Mouse (Mus musculus): Measurements from ENCODE around the gene Atg4c. TPM values are rescaled to one million over a fixed set of nuclear protein-coding genes. Genes with fewer than 3 reads are reported as not detected.

The Atg4c gene
- total and polyA plus RNA-seq, 2 experiments, result 3.7 to 9.4 TPM

- H3K4me1 ChIP-seq (ENCODE audit: control insufficient read depth, insufficient read depth, low read length), result no peaks in the 10 kb centered on the region
- no peaks in the 10 kb centered on the region for H3K27me3 ChIP-seq (ENCODE audit: control insufficient read depth, insufficient read depth, low read length)
- no peak for TF ChIP-seq POLR2A (IDR thresholded peaks at IDR 0.05; ENCODE audit: extremely low read depth, insufficient read depth, low read length)
- TF ChIP-seq CTCF (IDR thresholded peaks at IDR 0.05; ENCODE audit: low read depth, low read length), result no peak
- no peak overlapping the region for H3K4me3 ChIP-seq (ENCODE audit: insufficient read depth, low read depth, low read length)
- no peak for DNase-seq (ENCODE audit: extremely low read depth, low read depth, low spot score)
- H3K36me3 ChIP-seq (ENCODE audit: control insufficient read depth, insufficient read depth, low read length), result peaks cover 18% of the 10 kb centered on the region
- 87% methylated on average over 9 of the region's 9 CpGs for WGBS
- no peak overlapping the region for H3K27ac ChIP-seq (replicated peaks; ENCODE audit: insufficient read depth, low read depth, low read length)
- no peak overlapping the region for H3K9ac ChIP-seq (ENCODE audit: low read depth, low read length)
- no peaks in the 10 kb centered on the region for H3K79me2 ChIP-seq (ENCODE audit: control insufficient read depth, insufficient read depth, low read length)
These were observed 79.1 kb downstream of the Atg4c start for GRCm38 (mm10) chr4:99272860-99273259.

GRCm38 (mm10) chr4:99273466-99273865, 79.7 kb downstream of the Atg4c start:
- WGBS, result 97% methylated on average over 3 of the region's 3 CpGs
- H3K4me3 ChIP-seq (ENCODE audit: insufficient read depth, low read depth, low read length), result no peak overlapping the region
- H3K36me3 ChIP-seq (ENCODE audit: control insufficient read depth, insufficient read depth, low read length), result peaks cover 15% of the 10 kb centered on the region
- no peak overlapping the region for H3K27ac ChIP-seq (replicated peaks; ENCODE audit: insufficient read depth, low read depth, low read length)
- H3K4me1 ChIP-seq (ENCODE audit: control insufficient read depth, insufficient read depth, low read length), result no peaks in the 10 kb centered on the region
- no peaks in the 10 kb centered on the region for H3K79me2 ChIP-seq (ENCODE audit: control insufficient read depth, insufficient read depth, low read length)
- no peak for TF ChIP-seq POLR2A (IDR thresholded peaks at IDR 0.05; ENCODE audit: extremely low read depth, insufficient read depth, low read length)
- TF ChIP-seq CTCF (IDR thresholded peaks at IDR 0.05; ENCODE audit: low read depth, low read length), result no peak
- H3K9ac ChIP-seq (ENCODE audit: low read depth, low read length), result no peak overlapping the region
- DNase-seq (ENCODE audit: extremely low read depth, low read depth, low spot score), result no peak
- H3K27me3 ChIP-seq (ENCODE audit: control insufficient read depth, insufficient read depth, low read length), result no peaks in the 10 kb centered on the region

- Histone ChIP-seq H3K4me3 (ENCODE audit: insufficient read depth, low read depth, low read length) (no peak overlapping the region), H3K27me3 (ENCODE audit: control insufficient read depth, insufficient read depth, low read length) (no peaks in the 10 kb centered on the region), H3K79me2 (ENCODE audit: control insufficient read depth, insufficient read depth, low read length) (no peaks in the 10 kb centered on the region), H3K9ac (ENCODE audit: low read depth, low read length) (no peak overlapping the region), H3K27ac (replicated peaks; ENCODE audit: insufficient read depth, low read depth, low read length) (no peak overlapping the region), H3K36me3 (ENCODE audit: control insufficient read depth, insufficient read depth, low read length) (peaks cover 12% of the 10 kb centered on the region), H3K4me1 (ENCODE audit: control insufficient read depth, insufficient read depth, low read length) (no peaks in the 10 kb centered on the region)
- DNase-seq (ENCODE audit: extremely low read depth, low read depth, low spot score), result no peak
- TF ChIP-seq POLR2A (IDR thresholded peaks at IDR 0.05; ENCODE audit: extremely low read depth, insufficient read depth, low read length) (no peak), CTCF (IDR thresholded peaks at IDR 0.05; ENCODE audit: low read depth, low read length) (no peak)
- WGBS, result 96% methylated on average over 7 of the region's 7 CpGs
These were observed 80.2 kb downstream of the Atg4c start for GRCm38 (mm10) chr4:99273979-99274378.

- Histone ChIP-seq H3K27me3 (ENCODE audit: control insufficient read depth, insufficient read depth, low read length) (no peaks in the 10 kb centered on the region), H3K79me2 (ENCODE audit: control insufficient read depth, insufficient read depth, low read length) (no peaks in the 10 kb centered on the region), H3K9ac (ENCODE audit: low read depth, low read length) (no peak overlapping the region), H3K4me3 (ENCODE audit: insufficient read depth, low read depth, low read length) (no peak overlapping the region), H3K4me1 (ENCODE audit: control insufficient read depth, insufficient read depth, low read length) (no peaks in the 10 kb centered on the region), H3K36me3 (ENCODE audit: control insufficient read depth, insufficient read depth, low read length) (peaks cover 12% of the 10 kb centered on the region), H3K27ac (replicated peaks; ENCODE audit: insufficient read depth, low read depth, low read length) (no peak overlapping the region)
- DNase-seq (ENCODE audit: extremely low read depth, low read depth, low spot score), result no peak
- no peak for TF ChIP-seq POLR2A (IDR thresholded peaks at IDR 0.05; ENCODE audit: extremely low read depth, insufficient read depth, low read length)
- no peak for TF ChIP-seq CTCF (IDR thresholded peaks at IDR 0.05; ENCODE audit: low read depth, low read length)
- WGBS, result 94% methylated on average over 7 of the region's 7 CpGs
These were observed 85.1 kb downstream of the Atg4c start for GRCm38 (mm10) chr4:99278876-99279275.

GRCm38 (mm10) chr4:99281711-99282110, 88.0 kb downstream of the Atg4c start:
- Histone ChIP-seq H3K27me3 (ENCODE audit: control insufficient read depth, insufficient read depth, low read length) (no peaks in the 10 kb centered on the region), H3K36me3 (ENCODE audit: control insufficient read depth, insufficient read depth, low read length) (peaks cover 24% of the 10 kb centered on the region), H3K9ac (ENCODE audit: low read depth, low read length) (no peak overlapping the region), H3K4me3 (ENCODE audit: insufficient read depth, low read depth, low read length) (no peak overlapping the region), H3K27ac (replicated peaks; ENCODE audit: insufficient read depth, low read depth, low read length) (no peak overlapping the region), H3K79me2 (ENCODE audit: control insufficient read depth, insufficient read depth, low read length) (no peaks in the 10 kb centered on the region), H3K4me1 (ENCODE audit: control insufficient read depth, insufficient read depth, low read length) (no peaks in the 10 kb centered on the region)
- no peak for DNase-seq (ENCODE audit: extremely low read depth, low read depth, low spot score)
- 84% methylated on average over 7 of the region's 7 CpGs for WGBS
- TF ChIP-seq CTCF (IDR thresholded peaks at IDR 0.05; ENCODE audit: low read depth, low read length) (no peak), POLR2A (IDR thresholded peaks at IDR 0.05; ENCODE audit: extremely low read depth, insufficient read depth, low read length) (no peak)

- DNase-seq (ENCODE audit: extremely low read depth, low read depth, low spot score), result no peak
- Histone ChIP-seq H3K36me3 (ENCODE audit: control insufficient read depth, insufficient read depth, low read length) (peaks cover 13% of the 10 kb centered on the region), H3K9ac (ENCODE audit: low read depth, low read length) (no peak overlapping the region), H3K79me2 (ENCODE audit: control insufficient read depth, insufficient read depth, low read length) (no peaks in the 10 kb centered on the region), H3K4me1 (ENCODE audit: control insufficient read depth, insufficient read depth, low read length) (no peaks in the 10 kb centered on the region), H3K27ac (replicated peaks; ENCODE audit: insufficient read depth, low read depth, low read length) (no peak overlapping the region), H3K4me3 (ENCODE audit: insufficient read depth, low read depth, low read length) (no peak overlapping the region), H3K27me3 (ENCODE audit: control insufficient read depth, insufficient read depth, low read length) (no peaks in the 10 kb centered on the region)
- TF ChIP-seq POLR2A (IDR thresholded peaks at IDR 0.05; ENCODE audit: extremely low read depth, insufficient read depth, low read length), result no peak
- TF ChIP-seq CTCF (IDR thresholded peaks at IDR 0.05; ENCODE audit: low read depth, low read length), result no peak
- WGBS, result 88% methylated on average over 10 of the region's 10 CpGs
These were observed 95.6 kb downstream of the Atg4c start for GRCm38 (mm10) chr4:99289286-99289685.
